Mouse (Mus musculus): ENCODE measurements around the gene Sema4c. TPM values are rescaled to one million over a fixed set of nuclear protein-coding genes. Genes with fewer than 3 reads are reported as not detected.

The Sema4c gene
- polyA plus RNA-seq (2015; fragmentation: Nextera tagmentation; extraction: Ambion mirVana): 5.3 and 6.3 TPM in 2 replicates

GRCm38 (mm10) chr1:36558031-36558993, at the start of gene Sema4c:
TSS of gene Sema4c (minus strand) at chr1:36558349.

GRCm38 (mm10) chr1:36546888-36547471, 11.2 kb downstream of the Sema4c start, which contains the start of gene Ankrd39:
TSS of gene Ankrd39 (minus strand) at chr1:36547445.

GRCm38 (mm10) chr1:36539186-36539585, 19.0 kb downstream of the Sema4c start, which contains the start of gene Gm42417:
TSS of gene Gm42417 (minus strand) at chr1:36539429.

GRCm38 (mm10) chr1:36536783-36537182, 21.4 kb downstream of the Sema4c start, which contains the start of gene Ankrd23:
TSS of gene Ankrd23 (minus strand) at chr1:36536883.

GRCm38 (mm10) chr1:36511289-36512021, 46.7 kb downstream of the Sema4c start, which contains the start of gene Cnnm3:
TSS of gene Cnnm3 (plus strand) at chr1:36511867.

Small RNAs within 50 kb of the gene (microRNA-seq; reads per million reads assigned to microRNA genes)
- 0 reads per million in 2 experiments for gene Gm47280

Other genes with a start within 250 kb of the Sema4c start
- gene Kansl3, start 189.2 kb downstream of the Sema4c start, polyA plus RNA-seq (2015; fragmentation: Nextera tagmentation; extraction: Ambion mirVana): 20.3 and 23.6 TPM in 2 replicates
- gene Fer1l5, start 186.1 kb downstream of the Sema4c start, polyA plus RNA-seq (2015; fragmentation: Nextera tagmentation; extraction: Ambion mirVana): 0.17 and 0.38 TPM in 2 replicates
- gene Lman2l, start 113.1 kb downstream of the Sema4c start, polyA plus RNA-seq (2015; fragmentation: Nextera tagmentation; extraction: Ambion mirVana): 26.3 and 27.8 TPM in 2 replicates
- gene Cnnm4, start 86.7 kb downstream of the Sema4c start, polyA plus RNA-seq (2015; fragmentation: Nextera tagmentation; extraction: Ambion mirVana): 5.9 TPM in 2 replicates
- gene Cnnm3, start 46.5 kb downstream of the Sema4c start, polyA plus RNA-seq (2015; fragmentation: Nextera tagmentation; extraction: Ambion mirVana): 2.1 and 2.7 TPM in 2 replicates
- 53.8 and 60.7 TPM in 2 replicates for gene Ankrd23, start 21.5 kb downstream of the Sema4c start, polyA plus RNA-seq (2015; fragmentation: Nextera tagmentation; extraction: Ambion mirVana)
- 0.28 and 0.54 TPM in 2 replicates for gene Gm42417, start 18.9 kb downstream of the Sema4c start, polyA plus RNA-seq (2015; fragmentation: Nextera tagmentation; extraction: Ambion mirVana)
- 18.4 and 19.7 TPM in 2 replicates for gene Ankrd39, start 10.9 kb downstream of the Sema4c start, polyA plus RNA-seq (2015; fragmentation: Nextera tagmentation; extraction: Ambion mirVana)
- gene Fam178b, start 124.8 kb upstream of the Sema4c start, polyA plus RNA-seq (2015; fragmentation: Nextera tagmentation; extraction: Ambion mirVana): 0.68 and 0.78 TPM in 2 replicates
- 1,173 and 1,270 TPM in 2 replicates for gene Cox5b, start 133.1 kb upstream of the Sema4c start, polyA plus RNA-seq (2015; fragmentation: Nextera tagmentation; extraction: Ambion mirVana)
- 0.21 and 0.34 TPM in 2 replicates for gene 4933424G06Rik, start 151.8 kb upstream of the Sema4c start, polyA plus RNA-seq (2015; fragmentation: Nextera tagmentation; extraction: Ambion mirVana)
- 58.7 and 59.8 TPM in 2 replicates for gene Actr1b, start 156.1 kb upstream of the Sema4c start, polyA plus RNA-seq (2015; fragmentation: Nextera tagmentation; extraction: Ambion mirVana)
- gene Zap70, start 203.4 kb upstream of the Sema4c start, polyA plus RNA-seq (2015; fragmentation: Nextera tagmentation; extraction: Ambion mirVana): 0.29 and 0.41 TPM in 2 replicates